Mouse (Mus musculus) bone marrow macrophage, adult 2 months (primary cell): Measurements from ENCODE around the gene Fut9. TPM values are rescaled to one million over a fixed set of nuclear protein-coding genes. Genes with fewer than 3 reads are reported as not detected.

Experiments
- H3K27ac ChIP-seq: 2 replicates; pipeline ENCODE4 v1.5.1; 2012; ENCODE audit warnings: low read depth, low read length; ENCODE audit not compliant: insufficient read depth
- H3K4me1 ChIP-seq: 2 replicates; pipeline ENCODE4 v1.6.1; 2012; ENCODE audit warnings: low read length; ENCODE audit not compliant: control insufficient read depth, insufficient read depth
- H3K4me3 ChIP-seq: 2 replicates; pipeline ENCODE4 v1.5.1; 2012; ENCODE audit warnings: mild to moderate bottlenecking, low read length, moderate library complexity; ENCODE audit not compliant: insufficient read depth
- CTCF ChIP-seq: IDR thresholded peaks from 2 replicates; pipeline ENCODE4 v1.5.1; 2012; ENCODE audit warnings: low read depth, mild to moderate bottlenecking, low read length, moderate library complexity
- POLR2A ChIP-seq: IDR thresholded peaks from 2 replicates; pipeline ENCODE4 v1.6.1; 2012; ENCODE audit warnings: mild to moderate bottlenecking, low read depth, low read length, borderline replicate concordance
- polyA plus RNA-seq: library from polyadenylated mRNA; stranded (reverse); fragments of >200 nt; gene quantifications from 2 replicates; pipeline ENCODE4 v1.2.4, GENCODE M21; 2012; ENCODE audit not compliant: missing spikeins, insufficient read depth, insufficient read length

Fut9 gene
- polyA plus RNA-seq, 1 experiment, result not detected

DNA sequence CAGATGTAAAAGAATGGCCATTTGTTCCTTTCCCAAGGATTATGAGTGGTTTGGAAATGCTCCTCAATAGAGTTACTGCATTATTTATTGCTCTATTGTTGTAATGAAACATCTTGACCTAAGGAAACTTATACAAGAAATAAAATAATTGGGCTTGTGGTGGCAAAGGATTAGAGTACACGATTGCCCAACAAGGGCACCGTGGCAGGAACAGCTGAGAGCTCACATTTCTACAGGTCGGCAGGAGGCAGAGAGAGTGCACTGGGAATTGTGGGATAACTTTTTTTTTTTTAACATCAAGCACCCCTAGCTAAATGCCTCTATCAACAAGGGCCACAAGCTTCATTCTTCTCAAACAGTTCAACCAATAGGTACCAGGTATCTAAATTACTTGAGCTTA, 148.1 kb downstream of the Fut9 start:
- Histone ChIP-seq H3K4me1 (no peaks in the 10 kb centered on the region), H3K4me3 (no peak overlapping the region), H3K27ac (no peak overlapping the region)
- TF ChIP-seq CTCF (no peak), POLR2A (no peak)

DNA sequence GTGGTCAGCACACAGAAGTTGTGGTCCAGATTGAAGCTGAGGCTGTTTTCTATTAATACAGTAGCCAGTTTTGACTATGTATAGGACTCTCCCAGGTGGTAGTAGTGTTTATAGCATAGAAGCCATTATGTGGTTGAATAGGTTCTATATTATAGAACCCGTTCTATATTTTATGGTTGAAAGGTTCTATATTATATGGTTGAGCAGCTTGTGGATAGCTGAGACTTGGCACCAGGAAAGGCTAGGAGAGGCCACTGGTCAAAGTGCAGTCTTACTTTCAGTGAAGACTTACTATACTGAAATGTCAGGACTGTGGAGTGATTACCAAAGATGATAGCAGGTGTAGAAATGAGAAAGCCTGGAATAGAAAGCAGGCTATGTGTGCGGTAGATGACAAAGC, 151.9 kb downstream of the Fut9 start:
- H3K4me3 ChIP-seq, result no peak overlapping the region
- TF ChIP-seq CTCF (no peak), POLR2A (no peak)
- no peaks in the 10 kb centered on the region for H3K4me1 ChIP-seq
- H3K27ac ChIP-seq, result no peak overlapping the region

DNA sequence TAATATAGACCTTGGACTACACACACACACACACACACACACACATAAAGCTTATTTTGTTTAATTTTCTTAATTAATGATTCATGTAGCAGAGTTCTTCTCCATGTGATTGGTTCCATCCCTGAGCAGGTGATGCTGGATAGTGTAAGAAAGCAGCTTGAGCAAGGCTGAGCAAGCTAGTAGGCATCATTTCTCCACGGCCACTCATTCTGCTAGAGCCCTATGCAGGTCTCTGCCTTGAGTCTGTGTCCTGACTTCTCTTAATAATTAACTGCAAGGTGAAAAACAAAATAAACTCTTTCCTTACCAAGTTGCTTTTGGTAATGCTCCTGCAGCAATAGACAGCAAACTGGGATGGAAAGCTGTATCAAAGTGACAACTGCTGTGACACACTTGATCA, 152.5 kb downstream of the Fut9 start:
- Histone ChIP-seq H3K4me3 (no peak overlapping the region), H3K4me1 (no peaks in the 10 kb centered on the region), H3K27ac (no peak overlapping the region)
- TF ChIP-seq CTCF (no peak), POLR2A (no peak)

DNA sequence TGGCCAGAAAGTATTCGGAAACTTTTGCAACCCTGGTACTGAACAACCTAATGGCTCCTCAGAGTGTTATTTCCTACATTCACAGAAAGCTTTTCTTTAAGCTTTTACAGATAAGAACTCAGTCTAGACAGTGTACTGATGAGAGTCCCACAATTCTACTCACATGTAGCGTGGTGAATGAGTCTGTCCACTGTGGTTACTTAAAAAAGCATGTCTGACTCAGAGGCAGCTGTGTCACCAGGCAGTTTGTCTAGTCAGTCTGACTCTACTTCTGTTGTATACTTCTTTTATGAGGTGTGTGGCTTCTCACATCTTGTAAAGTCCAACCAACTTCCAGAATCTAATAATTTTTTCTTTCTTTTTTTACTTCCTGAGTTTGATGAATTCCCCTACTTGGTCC, 154.5 kb downstream of the Fut9 start:
- Histone ChIP-seq H3K27ac (no peak overlapping the region), H3K4me3 (no peak overlapping the region), H3K4me1 (no peaks in the 10 kb centered on the region)
- TF ChIP-seq CTCF (no peak), POLR2A (no peak)

DNA sequence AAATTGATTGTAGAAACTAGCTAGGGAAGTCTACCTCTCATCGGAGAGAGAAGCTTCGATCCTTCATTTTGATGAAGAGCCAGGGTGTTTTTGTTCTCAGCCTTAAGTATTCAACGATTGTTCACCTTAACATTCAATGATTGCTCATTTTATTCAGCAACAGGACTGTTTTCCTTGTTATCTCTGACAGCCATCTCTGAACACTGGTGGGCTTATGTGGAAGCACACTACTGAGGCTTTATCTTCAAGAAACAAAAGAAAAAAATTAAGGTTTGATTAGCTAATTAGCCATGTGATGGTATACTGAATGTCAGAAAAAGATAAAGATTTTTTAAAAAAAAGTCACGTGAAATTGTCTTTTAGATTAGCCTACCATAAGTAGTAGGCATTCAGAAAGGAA, 158.1 kb downstream of the Fut9 start:
- H3K27ac ChIP-seq, result no peak overlapping the region
- no peak for TF ChIP-seq CTCF
- no peak for TF ChIP-seq POLR2A
- H3K4me3 ChIP-seq, result no peak overlapping the region
- H3K4me1 ChIP-seq, result no peaks in the 10 kb centered on the region

DNA sequence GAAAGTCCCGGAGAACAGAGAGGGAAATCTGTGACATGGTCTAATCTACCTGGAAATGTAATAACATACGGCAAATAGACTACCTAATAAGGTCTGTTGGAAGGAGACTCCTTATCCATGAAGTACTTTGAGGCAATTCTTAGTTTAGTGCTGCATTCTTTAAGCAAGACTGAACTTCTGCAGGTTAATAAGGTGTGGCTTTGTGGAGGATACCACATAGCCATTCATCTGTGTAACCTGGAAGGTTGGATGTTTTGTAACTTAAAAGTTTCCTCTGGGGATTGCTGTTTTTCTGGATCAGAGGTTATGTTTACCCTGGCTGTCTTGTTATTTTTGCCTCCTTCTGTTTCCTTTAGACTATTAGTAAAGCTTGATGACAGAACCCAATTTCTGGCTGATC, 166.8 kb downstream of the Fut9 start:
- Histone ChIP-seq H3K4me1 (no peaks in the 10 kb centered on the region), H3K27ac (no peak overlapping the region), H3K4me3 (no peak overlapping the region)
- TF ChIP-seq CTCF (no peak), POLR2A (no peak)

DNA sequence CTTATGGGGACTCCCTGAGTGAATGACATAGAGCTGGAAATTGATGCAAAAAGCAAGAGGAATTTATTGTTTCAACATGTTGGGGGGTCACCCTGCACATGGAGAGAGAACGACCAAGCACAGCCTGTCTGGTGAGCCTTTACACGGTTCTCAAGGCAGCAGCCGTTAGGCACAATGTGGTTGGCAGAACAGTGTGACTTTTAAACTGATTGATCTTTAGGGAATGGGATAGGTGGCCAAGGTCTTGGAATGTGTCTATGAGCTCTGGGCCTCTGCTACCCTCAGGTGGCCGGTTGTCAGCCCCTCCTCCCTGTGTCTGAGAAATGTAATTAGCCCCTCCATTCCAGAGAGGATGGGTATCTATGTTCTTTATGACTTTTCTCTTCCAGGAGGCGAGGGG, 171.9 kb downstream of the Fut9 start:
- Histone ChIP-seq H3K27ac (no peak overlapping the region), H3K4me1 (no peaks in the 10 kb centered on the region), H3K4me3 (no peak overlapping the region)
- no peak for TF ChIP-seq CTCF
- TF ChIP-seq POLR2A, result no peak

DNA sequence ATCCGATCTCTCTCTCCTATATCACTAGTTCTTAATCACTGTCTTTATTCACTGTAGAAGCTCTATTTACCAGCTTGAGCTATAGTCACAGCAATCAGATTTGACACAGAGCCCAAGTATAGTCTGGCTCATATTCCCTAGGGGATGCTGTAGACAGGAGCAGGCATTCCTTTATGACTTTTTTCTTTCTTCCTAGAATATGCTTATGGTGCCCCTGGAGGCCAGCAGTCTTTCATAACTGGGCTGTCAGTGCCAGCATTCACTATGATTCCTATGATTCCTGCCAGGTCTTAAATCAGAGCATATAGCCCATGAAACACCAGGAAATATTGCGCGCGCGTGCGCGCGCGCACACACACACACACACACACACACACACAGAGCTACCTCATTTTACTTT, 172.6 kb downstream of the Fut9 start:
- no peak for TF ChIP-seq CTCF

DNA sequence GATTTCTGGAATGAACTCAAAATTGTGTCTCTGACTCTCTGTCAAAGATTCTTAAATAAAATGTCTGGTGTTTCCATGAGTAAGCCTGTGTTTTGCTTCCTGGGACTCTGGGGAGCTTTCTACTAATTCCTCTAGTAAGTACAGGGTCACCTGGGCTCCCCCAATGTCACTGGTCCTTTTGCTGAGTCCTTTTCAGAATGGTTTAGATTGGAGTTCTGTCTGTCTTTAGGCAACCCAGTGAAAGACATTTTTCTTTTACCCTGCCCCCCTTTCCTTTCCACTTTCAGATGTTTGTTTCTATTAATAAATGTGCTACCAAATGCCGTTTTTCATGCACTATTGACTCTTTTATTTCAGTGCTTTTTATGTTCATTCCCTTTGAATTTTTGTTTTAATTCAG, 173.0 kb downstream of the Fut9 start:
- no peaks in the 10 kb centered on the region for H3K4me1 ChIP-seq
- no peak overlapping the region for H3K4me3 ChIP-seq
- H3K27ac ChIP-seq, result no peak overlapping the region
- TF ChIP-seq POLR2A, result no peak
- no peak for TF ChIP-seq CTCF

More for the DNA sequence above, 172.6 kb downstream of the Fut9 start:
- H3K4me3 ChIP-seq, result no peak overlapping the region
- no peaks in the 10 kb centered on the region for H3K4me1 ChIP-seq
- no peak overlapping the region for H3K27ac ChIP-seq

DNA sequence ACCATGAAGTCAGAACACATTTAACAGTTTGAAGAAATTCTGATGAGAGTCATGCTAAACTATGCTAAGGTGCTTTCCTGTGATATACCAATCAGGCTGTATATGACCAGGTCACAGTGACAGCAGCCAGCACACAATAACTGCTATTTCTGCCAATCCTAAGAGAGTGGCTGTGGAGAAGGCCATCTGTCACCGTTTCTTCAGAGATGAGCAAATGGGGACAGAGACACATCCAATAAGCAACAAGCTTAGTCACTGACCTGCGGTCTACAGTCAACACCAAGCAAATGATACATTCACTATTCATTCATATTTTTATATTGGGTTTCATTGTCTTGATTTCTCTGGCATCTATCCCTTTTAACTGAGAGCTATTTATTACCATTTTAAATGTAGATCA, 176.9 kb downstream of the Fut9 start:
- TF ChIP-seq CTCF, result no peak
- TF ChIP-seq POLR2A, result no peak
- no peaks in the 10 kb centered on the region for H3K4me1 ChIP-seq
- H3K27ac ChIP-seq, result no peak overlapping the region
- no peak overlapping the region for H3K4me3 ChIP-seq

DNA sequence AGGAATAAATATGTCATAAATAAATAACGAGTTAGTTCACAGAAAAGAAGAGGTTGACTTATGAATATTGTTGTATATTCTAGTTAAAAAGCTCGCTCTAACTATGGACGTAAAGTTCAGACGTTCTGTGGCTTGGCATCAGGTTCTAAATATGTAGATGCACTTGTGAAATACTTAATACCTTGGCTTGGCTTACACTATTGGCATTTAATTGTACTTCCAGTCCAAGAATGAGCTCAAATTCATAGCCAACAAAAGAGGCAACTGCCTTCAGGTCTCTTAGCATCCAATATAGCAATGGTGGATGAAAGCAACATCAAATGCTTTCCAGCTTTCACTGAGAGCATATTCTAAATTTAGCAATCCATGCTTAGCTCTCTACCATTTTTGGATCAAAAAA, 182.7 kb downstream of the Fut9 start:
- no peak for TF ChIP-seq POLR2A
- no peak for TF ChIP-seq CTCF
- H3K4me1 ChIP-seq, result no peaks in the 10 kb centered on the region
- no peak overlapping the region for H3K4me3 ChIP-seq
- H3K27ac ChIP-seq, result no peak overlapping the region
